Mouse (Mus musculus) cerebellum, adult 18-20 months (tissue): ENCODE measurements at regions not wholly inside any gene's neighbourhood (a gene's known extent, or its start where the extent isn't known, plus 50 kb on each side); places are given as distances from the start of the nearest gene placed in this dataset.
A peak's percentile ranks its signal among the peaks of the same experiment; 100 is the strongest.
"Not testable (repeated sequence)": the region's sequence is repeated elsewhere in the genome, so short reads cannot be mapped to it uniquely, and the experiment has no call there.

Experiments
- DNase-seq, 2 experiments: peaks; one replicate each; pipeline ENCODE4 v3.0.0; 2021

- DNase-seq: no peak
Observed at GRCm38 (mm10) chr9:9606322-9606721, 367.4 kb upstream of the Arhgap42 start.

- no peak for DNase-seq
Observed at GRCm38 (mm10) chr9:9591263-9591662, 352.4 kb upstream of the Arhgap42 start.

- peak; percentile 92 to 93 for DNase-seq
Observed at GRCm38 (mm10) chr9:9583011-9583605, 344.2 kb upstream of the Arhgap42 start.

- peak; percentile 48 to 58 for DNase-seq
Observed at GRCm38 (mm10) chr9:9582301-9583010, 343.6 kb upstream of the Arhgap42 start.

- no peak for DNase-seq
Observed at GRCm38 (mm10) chr9:9568040-9568649, 329.2 kb upstream of the Arhgap42 start.

GRCm38 (mm10) chr9:9564551-9564950 lies 325.6 kb upstream of the Arhgap42 start:
- DNase-seq: peak; percentile 22 to 29

GRCm38 (mm10) chr9:9548657-9549056 lies 309.8 kb upstream of the Arhgap42 start:
- no peak for DNase-seq

GRCm38 (mm10) chr9:9547570-9547969 lies 308.7 kb upstream of the Arhgap42 start:
- peak; percentile 6 to 37 for DNase-seq

GRCm38 (mm10) chr9:9547121-9547520 lies 308.2 kb upstream of the Arhgap42 start:
- DNase-seq: no peak

GRCm38 (mm10) chr9:9500345-9500744 lies 261.4 kb upstream of the Arhgap42 start:
- no peak for DNase-seq

GRCm38 (mm10) chr9:9493594-9494182 lies 254.8 kb upstream of the Arhgap42 start:
- DNase-seq: no peak

- DNase-seq: no peak
Observed at GRCm38 (mm10) chr9:9477145-9477544, 238.2 kb upstream of the Arhgap42 start.

- DNase-seq: no peak
Observed at GRCm38 (mm10) chr9:9475009-9475744, 236.3 kb upstream of the Arhgap42 start.

GRCm38 (mm10) chr9:9444213-9444612 lies 205.3 kb upstream of the Arhgap42 start:
- DNase-seq: no peak

- DNase-seq: no peak
Observed at GRCm38 (mm10) chr9:9420326-9420725, 181.4 kb upstream of the Arhgap42 start.

GRCm38 (mm10) chr9:9412460-9413181 lies 173.7 kb upstream of the Arhgap42 start:
- DNase-seq: no peak

GRCm38 (mm10) chr9:9394190-9394589 lies 155.3 kb upstream of the Arhgap42 start:
- DNase-seq: not testable (repeated sequence)

- no peak for DNase-seq
Observed at GRCm38 (mm10) chr9:9376650-9377189, 137.8 kb upstream of the Arhgap42 start.

- peak; percentile 33 to 38 for DNase-seq
Observed at GRCm38 (mm10) chr9:9375304-9375904, 136.5 kb upstream of the Arhgap42 start.

GRCm38 (mm10) chr9:9372594-9372993 lies 133.7 kb upstream of the Arhgap42 start:
- DNase-seq: no peak

GRCm38 (mm10) chr9:9368731-9369130 lies 129.8 kb upstream of the Arhgap42 start:
- no peak for DNase-seq
